Mouse (Mus musculus): ENCODE measurements around the gene Foxp1. TPM values are rescaled to one million over a fixed set of nuclear protein-coding genes. Genes with fewer than 3 reads are reported as not detected.

Foxp1 gene
- polyA plus RNA-seq, 1 experiment from 2014 or later: 36.4 TPM

DNA sequence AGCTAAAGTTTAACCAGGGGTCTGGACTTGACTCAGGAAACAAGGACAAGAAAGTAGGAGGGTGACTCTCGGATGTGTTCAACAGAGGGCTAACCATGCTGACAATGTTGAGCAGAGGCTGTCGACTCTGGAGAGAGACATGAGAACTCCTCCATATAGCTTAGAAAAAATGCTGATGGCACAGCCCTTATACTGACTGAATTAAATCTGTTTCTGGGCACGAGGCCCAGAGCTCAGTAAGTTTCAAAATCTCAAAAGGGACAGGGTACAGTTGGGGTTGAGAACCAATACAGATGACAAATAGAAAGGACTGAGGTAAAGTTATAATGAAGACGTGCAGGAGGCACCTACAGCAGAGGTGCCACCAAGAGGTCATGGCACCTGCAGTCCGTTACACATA is 241.9 kb downstream of the Foxp1 start:
- Histone ChIP-seq H3K27ac (ENCODE audit: low read length) (no peak overlapping the region), H3K4me1 (ENCODE audit: insufficient read depth, low read length) (peaks cover 15% of the 10 kb centered on the region), H3K9ac (replicated peaks; ENCODE audit: low read length) (no peak overlapping the region), H3K27me3 (ENCODE audit: insufficient read depth, low read length) (no peaks in the 10 kb centered on the region), H3K9me3 (ENCODE audit: low read length) (no peaks in the 10 kb centered on the region), H3K4me2 (replicated peaks; ENCODE audit: low read depth, low read length) (no peak overlapping the region), H3K36me3 (ENCODE audit: insufficient read depth, low read length) (no peaks in the 10 kb centered on the region), H3K4me3 (ENCODE audit: low read length) (no peak overlapping the region)
- no peak for ATAC-seq (ENCODE audit: low FRiP score, low TSS enrichment)
- 78% methylated on average over 5 of the region's 5 CpGs for WGBS

DNA sequence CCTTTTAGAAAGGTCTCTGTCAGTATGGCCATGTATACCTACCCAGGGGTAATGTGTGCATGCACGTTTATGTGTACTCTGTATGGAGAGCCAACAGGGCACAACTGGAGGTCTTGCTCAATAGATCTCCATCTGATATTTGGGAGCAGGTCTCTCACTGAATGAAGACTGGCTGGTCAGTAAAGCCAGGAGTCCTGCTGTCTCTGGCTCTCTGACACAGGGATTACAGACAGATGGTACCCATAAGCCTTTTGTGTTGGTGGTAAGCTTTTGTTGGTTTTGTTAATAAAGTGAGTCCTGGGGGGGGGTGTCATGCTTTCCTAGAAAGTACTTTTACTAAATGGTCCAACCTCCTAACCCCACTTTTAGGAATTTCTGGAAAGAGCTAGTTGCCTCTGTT is 245.3 kb downstream of the Foxp1 start:
- Histone ChIP-seq H3K9me3 (ENCODE audit: low read length) (no peaks in the 10 kb centered on the region), H3K36me3 (ENCODE audit: insufficient read depth, low read length) (no peaks in the 10 kb centered on the region), H3K4me3 (ENCODE audit: low read length) (no peak overlapping the region), H3K27me3 (ENCODE audit: insufficient read depth, low read length) (no peaks in the 10 kb centered on the region), H3K4me2 (replicated peaks; ENCODE audit: low read depth, low read length) (no peak overlapping the region), H3K4me1 (ENCODE audit: insufficient read depth, low read length) (peaks cover 24% of the 10 kb centered on the region), H3K9ac (replicated peaks; ENCODE audit: low read length) (no peak overlapping the region), H3K27ac (ENCODE audit: low read length) (no peak overlapping the region)
- WGBS: 86% methylated on average over 1 of the region's 1 CpGs
- no peak for ATAC-seq (ENCODE audit: low FRiP score, low TSS enrichment)

DNA sequence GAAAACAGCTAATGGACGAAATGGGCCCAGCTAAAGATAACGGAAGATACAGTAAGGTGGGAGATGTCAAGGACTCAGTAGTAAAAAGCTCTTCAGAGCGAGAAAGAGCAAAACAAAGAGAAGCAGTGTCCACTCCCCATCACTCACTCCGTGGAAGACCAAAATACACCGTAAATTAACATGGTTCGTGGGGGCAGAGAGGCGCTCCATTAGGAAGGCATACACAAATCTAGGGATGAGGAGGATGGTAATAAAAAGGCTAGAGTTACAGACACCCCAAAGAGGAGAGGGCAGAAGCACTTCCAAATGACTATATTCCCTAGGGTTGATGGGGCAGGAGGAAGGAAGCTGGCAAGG is 246.2 kb downstream of the Foxp1 start:
- no peaks in the 10 kb centered on the region for H3K27me3 ChIP-seq (ENCODE audit: insufficient read depth, low read length)
- H3K4me1 ChIP-seq (ENCODE audit: insufficient read depth, low read length): peaks cover 24% of the 10 kb centered on the region
- no peak overlapping the region for H3K9ac ChIP-seq (replicated peaks; ENCODE audit: low read length)
- H3K4me2 ChIP-seq (replicated peaks; ENCODE audit: low read depth, low read length): no peak overlapping the region
- peak overlapping the region; percentile 54 for H3K27ac ChIP-seq (ENCODE audit: low read length)
- WGBS: 24% methylated on average over 7 of the region's 7 CpGs
- peak; percentile 60; the same call in 1 of the 2 replicates for ATAC-seq (ENCODE audit: low FRiP score, low TSS enrichment)
- no peak overlapping the region for H3K4me3 ChIP-seq (ENCODE audit: low read length)
- no peaks in the 10 kb centered on the region for H3K36me3 ChIP-seq (ENCODE audit: insufficient read depth, low read length)
- H3K9me3 ChIP-seq (ENCODE audit: low read length): no peaks in the 10 kb centered on the region

GRCm38 (mm10) chr6:99275381-99276296 is 246.9 kb downstream of the Foxp1 start:
- no peak overlapping the region for H3K9ac ChIP-seq (replicated peaks; ENCODE audit: low read length)
- H3K36me3 ChIP-seq (ENCODE audit: insufficient read depth, low read length): no peaks in the 10 kb centered on the region
- WGBS: 32% methylated on average over 21 of the region's 21 CpGs
- H3K4me3 ChIP-seq (ENCODE audit: low read length): peak overlapping the region; percentile 13; the same call in 1 of the 2 replicates
- peak; percentile 16; the same call in 1 of the 2 replicates for ATAC-seq (ENCODE audit: low FRiP score, low TSS enrichment)
- no peaks in the 10 kb centered on the region for H3K9me3 ChIP-seq (ENCODE audit: low read length)
- H3K4me2 ChIP-seq (replicated peaks; ENCODE audit: low read depth, low read length): peak overlapping the region; percentile 32; the same call in 1 of the 2 replicates
- no peaks in the 10 kb centered on the region for H3K27me3 ChIP-seq (ENCODE audit: insufficient read depth, low read length)
- H3K4me1 ChIP-seq (ENCODE audit: insufficient read depth, low read length): peaks cover 24% of the 10 kb centered on the region
- peak overlapping the region; percentile 54 for H3K27ac ChIP-seq (ENCODE audit: low read length)

- ATAC-seq (ENCODE audit: low FRiP score, low TSS enrichment): no peak
- 91% methylated on average over 5 of the region's 5 CpGs for WGBS
- Histone ChIP-seq H3K4me3 (ENCODE audit: low read length) (no peak overlapping the region), H3K27ac (ENCODE audit: low read length) (no peak overlapping the region), H3K27me3 (ENCODE audit: insufficient read depth, low read length) (no peaks in the 10 kb centered on the region), H3K4me1 (ENCODE audit: insufficient read depth, low read length) (peaks cover 17% of the 10 kb centered on the region), H3K4me2 (replicated peaks; ENCODE audit: low read depth, low read length) (no peak overlapping the region), H3K36me3 (ENCODE audit: insufficient read depth, low read length) (no peaks in the 10 kb centered on the region), H3K9ac (replicated peaks; ENCODE audit: low read length) (no peak overlapping the region), H3K9me3 (ENCODE audit: low read length) (no peaks in the 10 kb centered on the region)
These were observed 247.9 kb downstream of the Foxp1 start for GRCm38 (mm10) chr6:99274667-99275066.

GRCm38 (mm10) chr6:99274222-99274621 is 248.3 kb downstream of the Foxp1 start:
- Histone ChIP-seq H3K27ac (ENCODE audit: low read length) (no peak overlapping the region), H3K36me3 (ENCODE audit: insufficient read depth, low read length) (no peaks in the 10 kb centered on the region), H3K4me2 (replicated peaks; ENCODE audit: low read depth, low read length) (no peak overlapping the region), H3K4me3 (ENCODE audit: low read length) (no peak overlapping the region), H3K9me3 (ENCODE audit: low read length) (no peaks in the 10 kb centered on the region), H3K9ac (replicated peaks; ENCODE audit: low read length) (no peak overlapping the region), H3K4me1 (ENCODE audit: insufficient read depth, low read length) (peaks cover 17% of the 10 kb centered on the region), H3K27me3 (ENCODE audit: insufficient read depth, low read length) (no peaks in the 10 kb centered on the region)
- 66% methylated on average over 6 of the region's 6 CpGs for WGBS
- ATAC-seq (ENCODE audit: low FRiP score, low TSS enrichment): peak; percentile 25; the same call in 1 of the 2 replicates

DNA sequence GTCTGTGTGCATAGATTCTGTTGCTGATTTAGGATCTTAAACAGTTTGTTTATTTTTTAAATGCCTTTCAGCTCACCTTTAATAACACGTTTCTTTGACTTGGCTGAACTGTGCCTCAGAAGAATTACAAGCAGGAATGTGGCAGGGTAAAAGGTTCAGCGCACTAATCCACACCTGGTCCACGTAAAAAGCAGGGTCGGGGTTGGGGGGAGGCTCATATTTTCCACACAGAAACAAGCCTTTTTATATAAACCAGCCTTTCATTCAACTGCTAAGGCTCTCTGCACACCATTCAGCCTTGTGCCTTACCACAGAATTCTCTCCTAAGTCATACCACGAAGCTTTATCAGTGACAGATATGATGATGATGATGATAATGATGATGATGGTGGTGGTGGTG is 249.3 kb downstream of the Foxp1 start:
- Histone ChIP-seq H3K9ac (replicated peaks; ENCODE audit: low read length) (no peak overlapping the region), H3K4me1 (ENCODE audit: insufficient read depth, low read length) (peaks cover 21% of the 10 kb centered on the region), H3K27ac (ENCODE audit: low read length) (no peak overlapping the region), H3K27me3 (ENCODE audit: insufficient read depth, low read length) (no peaks in the 10 kb centered on the region; the same call in 1 of the 2 replicates), H3K9me3 (ENCODE audit: low read length) (no peaks in the 10 kb centered on the region), H3K4me2 (replicated peaks; ENCODE audit: low read depth, low read length) (no peak overlapping the region), H3K36me3 (ENCODE audit: insufficient read depth, low read length) (no peaks in the 10 kb centered on the region), H3K4me3 (ENCODE audit: low read length) (no peak overlapping the region)
- ATAC-seq (ENCODE audit: low FRiP score, low TSS enrichment): no peak
- 62% methylated on average over 5 of the region's 5 CpGs for WGBS

- Histone ChIP-seq H3K9ac (replicated peaks; ENCODE audit: low read length) (no peak overlapping the region), H3K27ac (ENCODE audit: low read length) (no peak overlapping the region), H3K4me2 (replicated peaks; ENCODE audit: low read depth, low read length) (no peak overlapping the region), H3K27me3 (ENCODE audit: insufficient read depth, low read length) (no peaks in the 10 kb centered on the region; the same call in 1 of the 2 replicates), H3K9me3 (ENCODE audit: low read length) (no peaks in the 10 kb centered on the region), H3K36me3 (ENCODE audit: insufficient read depth, low read length) (no peaks in the 10 kb centered on the region), H3K4me1 (ENCODE audit: insufficient read depth, low read length) (peaks cover 23% of the 10 kb centered on the region), H3K4me3 (ENCODE audit: low read length) (no peak overlapping the region)
- no peak for ATAC-seq (ENCODE audit: low FRiP score, low TSS enrichment)
- WGBS: 76% methylated on average over 3 of the region's 3 CpGs
These were observed 250.3 kb downstream of the Foxp1 start for GRCm38 (mm10) chr6:99272174-99272573.

DNA sequence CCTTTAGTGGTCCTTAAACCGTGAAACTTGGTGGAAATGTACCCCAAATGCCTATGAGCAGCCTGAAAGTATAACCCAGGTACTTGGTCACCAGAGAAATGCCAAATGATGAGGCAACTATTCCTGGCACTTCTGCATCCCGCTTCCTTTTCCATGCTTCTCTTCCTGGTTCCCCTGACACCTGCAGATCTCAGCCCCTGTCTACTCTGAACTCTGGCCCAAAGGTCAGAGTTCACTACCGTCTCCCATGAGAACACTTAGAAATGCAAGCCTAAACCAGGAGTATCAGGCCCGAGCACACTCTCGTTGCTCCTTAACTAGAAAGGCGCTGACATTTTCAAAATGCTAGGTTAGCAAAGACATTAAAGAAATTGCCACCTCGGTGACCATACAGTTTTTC is 250.8 kb downstream of the Foxp1 start:
- no peak overlapping the region for H3K27ac ChIP-seq (ENCODE audit: low read length)
- no peaks in the 10 kb centered on the region for H3K36me3 ChIP-seq (ENCODE audit: insufficient read depth, low read length)
- ATAC-seq (ENCODE audit: low FRiP score, low TSS enrichment): no peak
- no peak overlapping the region for H3K4me2 ChIP-seq (replicated peaks; ENCODE audit: low read depth, low read length)
- no peak overlapping the region for H3K9ac ChIP-seq (replicated peaks; ENCODE audit: low read length)
- peaks cover 23% of the 10 kb centered on the region for H3K4me1 ChIP-seq (ENCODE audit: insufficient read depth, low read length)
- H3K27me3 ChIP-seq (ENCODE audit: insufficient read depth, low read length): no peaks in the 10 kb centered on the region; the same call in 1 of the 2 replicates
- H3K9me3 ChIP-seq (ENCODE audit: low read length): no peaks in the 10 kb centered on the region
- no peak overlapping the region for H3K4me3 ChIP-seq (ENCODE audit: low read length)
- WGBS: 71% methylated on average over 7 of the region's 7 CpGs

DNA sequence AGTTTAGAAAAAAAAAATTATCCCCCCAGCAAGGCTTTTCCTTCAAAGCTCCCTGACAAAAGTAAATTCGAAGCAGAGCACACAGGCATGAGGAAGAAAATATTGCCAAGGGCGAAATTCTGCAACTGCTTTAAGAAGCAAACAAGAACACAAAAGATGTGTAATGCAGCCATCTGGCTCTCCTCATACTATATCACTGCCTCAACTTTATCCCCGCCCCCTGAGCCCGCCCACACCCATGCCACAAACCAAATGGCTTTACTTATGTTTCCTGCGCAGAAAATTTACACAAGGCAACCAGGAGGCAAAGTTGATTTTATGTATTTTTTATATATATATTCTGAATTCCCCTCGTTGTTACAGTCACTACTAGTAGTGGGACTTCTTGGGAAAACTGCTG is 252.6 kb downstream of the Foxp1 start:
- 62% methylated on average over 6 of the region's 6 CpGs for WGBS

More for the DNA sequence above, 252.6 kb downstream of the Foxp1 start:
- ATAC-seq (ENCODE audit: low FRiP score, low TSS enrichment): no peak
- Histone ChIP-seq H3K9ac (replicated peaks; ENCODE audit: low read length) (no peak overlapping the region), H3K9me3 (ENCODE audit: low read length) (no peaks in the 10 kb centered on the region), H3K4me3 (ENCODE audit: low read length) (no peak overlapping the region), H3K27me3 (ENCODE audit: insufficient read depth, low read length) (no peaks in the 10 kb centered on the region; the same call in 1 of the 2 replicates), H3K4me2 (replicated peaks; ENCODE audit: low read depth, low read length) (no peak overlapping the region), H3K4me1 (ENCODE audit: insufficient read depth, low read length) (peaks cover 29% of the 10 kb centered on the region), H3K36me3 (ENCODE audit: insufficient read depth, low read length) (no peaks in the 10 kb centered on the region), H3K27ac (ENCODE audit: low read length) (no peak overlapping the region)

Measured in kidney, embryonic 16.5 days (tissue).